Mouse (Mus musculus): Measurements from ENCODE around the gene Plch2. TPM values are rescaled to one million over a fixed set of nuclear protein-coding genes. Genes with fewer than 3 reads are reported as not detected.

Plch2 gene
- polyA plus RNA-seq, 1 experiment from 2014 or later: 5.2 TPM

DNA sequence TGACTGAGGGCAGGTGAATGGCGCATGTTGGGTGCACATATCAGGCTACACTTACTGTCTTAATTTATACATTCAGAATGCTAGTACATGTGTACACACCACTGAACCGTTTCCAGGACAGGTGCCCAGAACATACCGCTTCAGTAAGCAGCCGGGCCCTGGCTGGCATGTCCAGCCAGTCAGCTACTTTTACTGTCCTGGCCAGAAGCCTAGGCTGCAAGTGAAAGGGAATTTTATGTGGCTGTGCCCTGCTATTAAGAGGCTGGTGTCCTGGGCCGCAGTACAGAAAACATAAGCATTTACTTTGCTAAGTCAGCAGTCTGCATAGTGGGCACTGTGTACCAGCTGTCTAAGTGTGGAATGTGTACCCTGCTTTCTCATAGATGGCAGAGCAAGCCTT lies 14.3 kb upstream of the Plch2 start:
- peaks cover 3% of the 10 kb centered on the region; the same call in 1 of the 2 replicates for H3K4me1 ChIP-seq (ENCODE audit: insufficient read depth)
- H3K9ac ChIP-seq: no peak overlapping the region
- peaks cover 76% of the 10 kb centered on the region for H3K36me3 ChIP-seq (ENCODE audit: insufficient read depth)
- H3K27me3 ChIP-seq (ENCODE audit: insufficient read depth, low read length): no peaks in the 10 kb centered on the region
- WGBS: 87% methylated on average over 5 of the region's 5 CpGs
- DNase-seq: no peak
- H3K4me3 ChIP-seq (ENCODE audit: low read depth, low read length): no peak overlapping the region
- H3K27ac ChIP-seq (ENCODE audit: low read depth): no peak overlapping the region
- H3K9me3 ChIP-seq (ENCODE audit: low read depth, low read length): no peaks in the 10 kb centered on the region
- ATAC-seq (ENCODE audit: insufficient read depth): no peak
- no peak for TF ChIP-seq CTCF (IDR thresholded peaks at IDR 0.05; ENCODE audit: low read depth)
- H3K4me2 ChIP-seq: no peak overlapping the region

GRCm38 (mm10) chr4:155070199-155070598 lies 13.6 kb upstream of the Plch2 start:
- H3K4me1 ChIP-seq (ENCODE audit: insufficient read depth): peaks cover 3% of the 10 kb centered on the region; the same call in 1 of the 2 replicates
- no peak overlapping the region for H3K4me3 ChIP-seq (ENCODE audit: low read depth, low read length)
- no peak overlapping the region for H3K9ac ChIP-seq
- no peak for ATAC-seq (ENCODE audit: insufficient read depth)
- WGBS: 89% methylated on average over 13 of the region's 13 CpGs
- no peaks in the 10 kb centered on the region for H3K9me3 ChIP-seq (ENCODE audit: low read depth, low read length)
- DNase-seq: no peak
- no peak overlapping the region for H3K27ac ChIP-seq (ENCODE audit: low read depth)
- H3K27me3 ChIP-seq (ENCODE audit: insufficient read depth, low read length): no peaks in the 10 kb centered on the region
- H3K4me2 ChIP-seq: no peak overlapping the region
- H3K36me3 ChIP-seq (ENCODE audit: insufficient read depth): peaks cover 69% of the 10 kb centered on the region
- no peak for TF ChIP-seq CTCF (IDR thresholded peaks at IDR 0.05; ENCODE audit: low read depth)

DNA sequence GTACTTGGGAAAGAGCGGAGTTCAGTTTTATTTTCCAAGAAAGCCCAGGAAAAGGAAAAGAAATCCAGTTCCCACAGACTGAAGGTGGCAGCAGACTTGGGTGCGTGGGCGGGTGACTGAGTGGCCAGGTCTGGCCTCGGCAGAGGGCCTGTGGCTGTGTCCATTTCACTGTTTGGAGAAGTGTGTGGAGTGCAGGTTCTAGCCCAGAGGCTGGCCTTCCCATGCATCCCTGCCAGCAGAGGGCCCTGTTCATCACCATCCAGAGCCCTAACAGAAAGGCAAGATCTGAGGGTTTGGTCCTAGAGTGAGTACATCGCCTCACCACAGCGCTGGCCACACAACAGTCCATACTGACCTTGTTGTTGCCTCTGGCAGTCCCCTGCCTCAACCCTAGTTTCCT lies 12.6 kb upstream of the Plch2 start:
- WGBS: 79% methylated on average over 6 of the region's 6 CpGs
- H3K4me1 ChIP-seq (ENCODE audit: insufficient read depth): peaks cover 3% of the 10 kb centered on the region; the same call in 1 of the 2 replicates
- peak; percentile 52 for TF ChIP-seq CTCF (IDR thresholded peaks at IDR 0.05; ENCODE audit: low read depth)

DNA sequence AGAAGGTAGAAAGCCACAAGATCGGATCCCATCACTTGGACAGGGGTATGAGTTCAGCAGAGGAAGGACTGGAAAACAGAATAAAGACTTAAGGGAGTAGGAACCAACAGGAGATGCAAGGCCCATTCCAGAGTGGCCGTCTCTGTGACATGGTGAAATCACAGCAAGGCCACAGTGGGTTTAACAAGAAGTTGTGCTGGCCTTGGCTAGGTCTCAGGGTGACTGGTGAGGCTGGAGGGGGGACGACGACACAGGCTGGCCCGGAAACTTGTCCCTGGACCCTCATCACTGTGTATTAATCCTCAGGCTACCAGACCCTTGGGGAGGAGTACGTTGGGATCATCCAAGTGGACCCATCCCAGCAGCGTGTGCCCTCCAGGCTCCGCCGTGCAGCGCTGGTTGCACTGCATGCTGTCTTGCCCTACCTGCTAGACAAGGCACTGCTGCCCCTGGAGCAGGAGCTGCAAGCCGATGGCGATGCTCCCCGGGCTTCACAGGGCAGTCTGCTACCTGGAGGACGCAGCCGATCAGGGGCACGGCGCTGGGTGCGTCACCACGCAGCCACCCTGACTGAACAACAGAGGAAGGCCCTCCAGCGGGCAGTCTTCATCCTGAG lies 11.9 kb upstream of the Plch2 start:
- DNase-seq: no peak
- Histone ChIP-seq H3K9ac (0 out of 2 replicates have a peak overlapping the region, but pooled peaks have one; percentile 72), H3K36me3 (ENCODE audit: insufficient read depth) (peaks cover 52% of the 10 kb centered on the region), H3K9me3 (ENCODE audit: low read depth, low read length) (no peaks in the 10 kb centered on the region), H3K4me2 (peak overlapping the region; percentile 89), H3K27me3 (ENCODE audit: insufficient read depth, low read length) (no peaks in the 10 kb centered on the region), H3K27ac (ENCODE audit: low read depth) (no peak overlapping the region), H3K4me1 (ENCODE audit: insufficient read depth) (peaks cover 3% of the 10 kb centered on the region; the same call in 1 of the 2 replicates), H3K4me3 (ENCODE audit: low read depth, low read length) (0 out of 2 replicates have a peak overlapping the region, but pooled peaks have one; percentile 69)
- 92% methylated on average over 20 of the region's 20 CpGs for WGBS
- no peak for TF ChIP-seq CTCF (IDR thresholded peaks at IDR 0.05; ENCODE audit: low read depth)
- no peak for ATAC-seq (ENCODE audit: insufficient read depth)

More for the DNA sequence above, 12.6 kb upstream of the Plch2 start:
- Histone ChIP-seq H3K27ac (ENCODE audit: low read depth) (no peak overlapping the region), H3K9me3 (ENCODE audit: low read depth, low read length) (no peaks in the 10 kb centered on the region), H3K9ac (no peak overlapping the region), H3K27me3 (ENCODE audit: insufficient read depth, low read length) (no peaks in the 10 kb centered on the region), H3K4me3 (ENCODE audit: low read depth, low read length) (no peak overlapping the region), H3K36me3 (ENCODE audit: insufficient read depth) (peaks cover 59% of the 10 kb centered on the region), H3K4me2 (no peak overlapping the region)
- no peak for ATAC-seq (ENCODE audit: insufficient read depth)
- peak; percentile 50 for DNase-seq

- Histone ChIP-seq H3K27ac (ENCODE audit: low read depth) (peak within 1 kb of the TSS; percentile 80), H3K9me3 (ENCODE audit: low read depth, low read length) (no peaks in the 10 kb centered on the region), H3K27me3 (ENCODE audit: insufficient read depth, low read length) (no peaks in the 10 kb centered on the region), H3K9ac (peak within 1 kb of the TSS; percentile 72), H3K4me1 (ENCODE audit: insufficient read depth) (peaks cover 3% of the 10 kb centered on the region), H3K4me2 (peak within 1 kb of the TSS; percentile 89), H3K36me3 (ENCODE audit: insufficient read depth) (peaks cover 38% of the 10 kb centered on the region), H3K4me3 (ENCODE audit: low read depth, low read length) (peak within 1 kb of the TSS; percentile 69)
- TF ChIP-seq CTCF (IDR thresholded peaks at IDR 0.05; ENCODE audit: low read depth): 0 out of 2 replicates have a peak, but pooled peaks have one; percentile 13
- WGBS: under 1% methylated on average over 48 of the region's 48 CpGs
- ATAC-seq (ENCODE audit: insufficient read depth) (peak; percentile 83), DNase-seq (peak; percentile 99)
These were observed 10.4 kb upstream of the Plch2 start, which contains the start of gene Pex10 for GRCm38 (mm10) chr4:155066834-155067522. Pex10 (plus strand) TSS chr4:155067016.

DNA sequence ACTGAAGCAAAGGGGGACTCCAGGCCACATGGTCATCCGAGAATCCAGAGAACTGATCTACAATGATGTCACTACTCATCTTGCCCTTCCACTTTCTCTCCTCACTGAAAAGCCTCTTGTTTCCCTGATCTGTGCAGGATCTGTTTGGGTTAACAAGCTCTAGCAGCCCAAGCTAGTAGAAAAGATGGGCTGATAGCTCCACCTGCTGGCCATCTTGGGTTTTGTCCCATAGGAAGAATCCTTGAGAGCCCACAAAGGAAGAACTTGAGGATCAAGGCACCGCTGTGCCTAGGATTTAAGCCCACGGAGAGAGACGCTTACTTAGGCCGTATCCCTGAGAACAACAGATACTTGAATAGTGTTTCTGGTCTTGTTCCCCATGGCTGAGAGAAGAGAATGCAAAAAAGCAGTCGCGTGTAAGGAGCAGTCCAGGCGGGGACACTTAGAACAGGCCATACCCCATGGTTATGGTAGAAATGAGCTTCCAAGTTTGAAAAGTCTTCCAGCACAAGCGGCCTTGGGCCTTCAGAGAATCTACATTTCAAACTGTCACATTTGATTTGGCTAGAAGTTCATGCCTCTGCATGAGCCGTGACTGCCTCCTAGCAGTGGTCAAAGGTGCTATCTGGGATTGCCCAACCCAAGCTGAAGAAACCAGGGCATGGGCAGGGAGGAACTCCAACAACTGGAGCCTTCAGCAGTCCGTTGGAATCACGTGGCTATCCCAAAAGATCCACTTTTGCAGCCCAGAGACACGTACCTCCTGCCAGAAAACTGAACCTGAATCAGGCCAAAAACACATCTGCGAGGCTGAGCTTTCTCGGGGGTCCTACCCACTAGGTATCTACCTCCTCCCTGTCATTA lies 9.6 kb upstream of the Plch2 start:
- no peaks in the 10 kb centered on the region for H3K27me3 ChIP-seq (ENCODE audit: insufficient read depth, low read length)
- peak overlapping the region; percentile 69 for H3K4me3 ChIP-seq (ENCODE audit: low read depth, low read length)
- peaks cover 30% of the 10 kb centered on the region for H3K36me3 ChIP-seq (ENCODE audit: insufficient read depth)
- H3K27ac ChIP-seq (ENCODE audit: low read depth): peak overlapping the region; percentile 80
- TF ChIP-seq CTCF (IDR thresholded peaks at IDR 0.05; ENCODE audit: low read depth): peak; percentile 90
- ATAC-seq (ENCODE audit: insufficient read depth): peak; percentile 50
- H3K9me3 ChIP-seq (ENCODE audit: low read depth, low read length): no peaks in the 10 kb centered on the region
- peak overlapping the region; percentile 89 for H3K4me2 ChIP-seq
- 4% methylated on average over 15 of the region's 15 CpGs for WGBS
- DNase-seq: peak; percentile 99
- peaks cover 3% of the 10 kb centered on the region for H3K4me1 ChIP-seq (ENCODE audit: insufficient read depth)
- H3K9ac ChIP-seq: peak overlapping the region; percentile 36

All from lung, embryonic 14.5 days (tissue).